Mouse (Mus musculus): ENCODE results near the gene Ddah2.

- no peak for TF ChIP-seq CTCF (IDR thresholded peaks at IDR 0.05; ENCODE audit: borderline replicate concordance, insufficient read depth, low read length)
- TF ChIP-seq POLR2A (IDR thresholded peaks at IDR 0.05; ENCODE audit: low read depth, low read length), result no peak
Measured at GRCm38 (mm10) chr17:35102299-35102698, 43.5 kb downstream of the Ddah2 start.

Measured in embryonic fibroblast, embryonic 13.5 days (primary cell).